Mouse (Mus musculus) thymus, postnatal 0 days (tissue): ENCODE data around the gene Wscd2. TPM values are rescaled to one million over a fixed set of nuclear protein-coding genes. Genes with fewer than 3 reads are reported as not detected.

Source experiments
- DNase-seq: peaks from one replicate; pipeline ENCODE4 v3.0.0-alpha.2; 2015; ENCODE audit warnings: low spot score
- polyA plus RNA-seq: library from polyadenylated mRNA; unstranded; fragments of >200 nt; fragmentation: Nextera tagmentation; extraction: Ambion mirVana; gene quantifications from 2 replicates; pipeline ENCODE4 v1.2.1, GENCODE M21; 2015

Wscd2 gene
- polyA plus RNA-seq: 0.10 and 0.23 TPM in 2 replicates

DNA sequence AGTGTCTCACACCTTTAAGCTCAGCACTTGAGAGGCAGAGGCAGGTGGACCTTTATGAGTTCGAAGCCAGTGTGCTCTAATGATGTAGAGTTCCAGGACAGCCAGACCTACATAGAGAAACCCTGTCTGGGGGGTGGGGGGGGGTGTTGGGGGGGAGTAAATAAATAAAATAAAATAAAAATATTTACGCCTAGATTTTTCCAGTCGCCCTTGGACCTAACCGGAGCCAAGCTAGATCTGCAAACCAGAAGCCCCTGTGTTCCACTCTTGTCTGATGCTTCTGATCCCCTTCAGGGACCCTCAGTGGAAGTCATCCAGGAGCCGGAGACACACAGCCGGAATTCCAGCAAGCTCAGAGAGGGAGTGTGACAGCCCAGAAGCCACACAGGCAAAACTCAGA lies at the start of gene Wscd2:
Wscd2 (plus strand) TSS at position 301 of the 400 bp plus-strand sequence.
- no peak for DNase-seq

GRCm38 (mm10) chr5:113442180-113442579 lies 48.0 kb upstream of the Wscd2 start:
- DNase-seq: no peak

GRCm38 (mm10) chr5:113448023-113448734 lies 42.0 kb upstream of the Wscd2 start:
- no peak for DNase-seq

DNA sequence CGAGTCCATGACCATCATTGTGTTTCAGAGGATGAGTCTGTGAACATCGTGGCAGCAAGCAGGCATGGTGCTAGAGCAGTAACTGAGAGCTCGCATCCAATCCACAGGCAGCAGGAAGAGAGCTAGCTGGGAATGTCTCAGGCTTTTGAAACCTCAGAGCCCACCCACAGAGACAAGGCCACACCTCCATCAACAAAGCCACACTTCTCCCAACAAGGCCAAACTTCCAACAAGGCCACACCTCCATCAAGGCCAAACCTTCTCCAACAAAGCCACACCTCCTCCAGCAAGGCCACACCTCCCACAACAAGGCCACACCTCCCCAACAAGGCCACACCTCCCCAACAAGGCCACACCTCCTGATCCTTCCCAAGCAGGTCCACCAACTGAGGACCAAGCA lies 40.8 kb upstream of the Wscd2 start:
- DNase-seq: no peak

DNA sequence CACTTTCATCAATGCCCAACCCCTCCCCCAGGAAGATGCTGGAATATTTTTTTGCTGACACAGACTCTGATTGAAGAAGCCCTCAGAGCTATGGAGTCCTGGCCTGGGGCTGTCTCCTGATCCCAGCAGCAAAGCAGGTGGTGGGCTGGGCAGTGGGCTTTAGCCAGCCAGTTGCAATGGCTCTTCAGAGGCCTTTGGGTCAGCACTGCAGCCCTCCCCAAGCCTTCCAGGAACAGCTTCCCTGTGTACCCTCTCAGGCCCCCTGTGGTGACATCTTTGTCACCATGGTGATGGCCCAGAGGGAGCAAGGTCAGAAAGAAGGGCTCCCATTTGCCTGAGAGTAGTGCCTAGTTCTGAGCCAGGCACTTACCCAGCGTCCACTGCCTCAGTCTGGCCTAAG lies 37.4 kb upstream of the Wscd2 start:
- no peak for DNase-seq

- DNase-seq: no peak
Observed at GRCm38 (mm10) chr5:113453356-113453755, 36.8 kb upstream of the Wscd2 start.

DNA sequence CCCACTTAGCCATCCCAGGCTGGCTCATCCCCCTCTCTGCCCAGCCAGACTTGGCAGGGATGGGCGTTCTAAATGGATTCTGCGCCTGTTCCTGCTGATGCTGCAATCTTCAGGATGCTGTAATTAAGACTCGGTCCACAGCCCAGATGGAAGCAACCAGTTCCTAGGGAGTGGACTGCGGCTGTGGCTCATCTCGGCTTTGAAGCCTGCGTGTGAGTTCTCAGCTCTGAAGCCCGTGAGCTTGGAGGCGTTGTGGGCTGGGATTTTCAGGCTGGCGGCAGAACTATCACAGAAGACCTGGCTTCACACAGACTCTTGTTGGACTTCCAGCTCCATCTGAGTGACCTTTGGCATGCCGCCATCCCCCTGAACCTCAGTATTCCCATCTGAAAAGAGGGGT lies 34.1 kb upstream of the Wscd2 start:
- DNase-seq: no peak

- DNase-seq: no peak
Observed at GRCm38 (mm10) chr5:113456756-113457155, 33.4 kb upstream of the Wscd2 start.

DNA sequence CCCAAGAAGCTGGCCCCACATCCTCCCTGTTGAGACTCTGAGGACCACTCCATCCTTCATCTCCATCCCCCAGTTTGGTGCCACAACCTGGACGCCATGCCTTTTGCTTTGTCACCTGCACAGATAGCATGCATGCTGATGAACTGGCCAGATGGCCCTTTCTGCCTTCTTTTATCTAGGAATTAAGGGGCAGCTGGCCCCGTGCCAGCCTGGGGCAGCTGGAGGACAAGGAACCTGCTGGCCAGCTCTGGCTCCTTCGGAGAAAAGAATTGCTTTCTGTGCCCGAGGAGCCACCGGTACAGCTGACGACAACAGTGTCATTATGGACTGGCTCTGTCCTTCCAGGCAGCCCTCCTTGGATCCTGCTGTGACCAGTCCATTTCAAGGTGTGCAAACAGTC lies 32.9 kb upstream of the Wscd2 start:
- DNase-seq: no peak

GRCm38 (mm10) chr5:113459942-113460341 lies 30.2 kb upstream of the Wscd2 start:
- DNase-seq: no peak

DNA sequence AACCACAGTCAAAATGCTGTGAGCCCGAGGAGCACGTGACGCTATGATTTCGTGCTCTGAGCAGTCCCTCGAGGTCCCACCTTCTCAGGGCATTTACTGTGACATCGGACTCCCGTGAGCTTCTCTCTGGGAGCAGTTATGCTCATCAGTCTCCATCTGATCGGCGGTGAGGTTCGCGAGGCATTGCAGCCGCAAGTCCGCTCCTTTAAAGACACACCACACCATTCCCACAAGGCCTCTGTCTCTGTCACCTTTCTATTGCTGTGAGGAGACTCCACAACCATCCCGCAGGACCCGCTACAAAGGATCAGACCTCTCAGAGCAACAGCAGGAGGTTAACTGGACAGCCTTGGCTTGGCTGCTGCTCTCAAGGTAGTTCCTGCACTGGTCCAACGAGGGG lies 28.6 kb upstream of the Wscd2 start:
- DNase-seq: no peak

DNA sequence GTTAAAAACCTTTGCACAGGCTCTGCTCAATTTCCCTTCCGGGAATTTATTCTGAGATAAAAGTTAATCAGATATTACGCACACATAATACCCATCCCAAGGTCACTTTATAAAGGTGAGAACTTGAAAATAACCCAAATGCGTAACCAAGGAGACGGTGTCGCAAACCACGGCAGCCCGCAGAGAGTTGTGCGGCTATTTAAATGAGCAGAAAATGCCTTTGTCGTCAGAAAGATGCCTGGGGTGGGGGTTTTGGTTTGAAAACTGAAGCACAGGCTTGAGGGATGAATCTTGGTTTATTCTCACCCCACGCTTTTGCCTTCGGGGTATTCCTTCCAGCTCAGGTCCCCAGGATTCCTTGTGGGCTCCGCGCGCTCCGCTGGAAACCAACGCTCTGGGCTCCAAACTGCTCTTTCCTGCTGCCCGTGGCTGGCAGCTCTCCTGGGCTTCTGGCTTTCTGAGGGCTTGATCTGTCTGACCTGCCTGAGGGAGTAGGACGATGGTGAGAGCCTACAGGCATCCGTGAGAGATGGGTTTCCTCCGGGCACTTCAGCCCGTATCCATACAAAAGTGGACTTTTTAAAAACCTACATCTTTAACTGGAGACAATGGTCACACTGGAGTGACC lies 28.0 kb upstream of the Wscd2 start:
- no peak for DNase-seq

DNA sequence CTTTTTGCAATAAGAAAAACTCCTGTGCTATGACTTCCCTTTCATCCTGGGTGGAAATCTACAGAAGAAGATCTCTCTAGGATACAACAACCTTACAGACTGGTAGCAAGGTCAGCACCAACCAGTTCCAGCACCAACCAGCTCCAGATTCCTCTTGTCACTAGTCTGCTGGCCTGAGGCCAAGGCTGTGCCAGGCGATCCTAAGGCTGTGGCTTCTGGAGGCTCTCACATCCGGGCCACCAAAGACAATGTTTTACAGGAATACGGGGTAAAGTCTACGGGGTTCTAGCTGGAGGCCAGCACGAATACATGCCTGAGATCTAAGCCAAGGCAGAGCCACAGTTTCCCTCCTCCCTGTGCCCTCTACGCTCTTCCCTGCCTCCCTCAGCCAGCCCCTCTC lies 25.4 kb upstream of the Wscd2 start:
- DNase-seq: no peak

- no peak for DNase-seq
Observed at GRCm38 (mm10) chr5:113466536-113466935, 23.6 kb upstream of the Wscd2 start.

DNA sequence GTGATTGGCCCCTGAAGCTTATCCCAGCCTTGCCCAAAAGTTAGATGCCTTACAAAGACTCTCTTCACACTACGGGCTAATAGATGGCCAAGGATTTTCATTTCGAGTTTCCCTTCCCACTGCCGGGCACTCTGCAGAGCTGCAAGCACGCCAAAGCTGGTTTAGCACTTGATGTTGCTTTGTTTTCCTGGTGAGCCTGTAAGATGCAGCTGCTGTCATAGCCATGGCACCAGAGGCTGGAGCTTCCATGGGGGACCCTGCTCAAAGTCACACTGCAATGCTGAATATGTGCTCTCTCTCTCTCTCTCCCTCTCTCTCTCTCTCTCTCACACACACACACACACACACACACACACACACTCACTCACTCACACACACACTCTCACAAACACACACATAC lies 23.1 kb upstream of the Wscd2 start:
- DNase-seq: no peak

- no peak for DNase-seq
Observed at GRCm38 (mm10) chr5:113467765-113468164, 22.4 kb upstream of the Wscd2 start.

GRCm38 (mm10) chr5:113468625-113469024 lies 21.5 kb upstream of the Wscd2 start:
- no peak for DNase-seq

GRCm38 (mm10) chr5:113469231-113469630 lies 20.9 kb upstream of the Wscd2 start:
- no peak for DNase-seq

GRCm38 (mm10) chr5:113469826-113470225 lies 20.3 kb upstream of the Wscd2 start:
- DNase-seq: no peak

DNA sequence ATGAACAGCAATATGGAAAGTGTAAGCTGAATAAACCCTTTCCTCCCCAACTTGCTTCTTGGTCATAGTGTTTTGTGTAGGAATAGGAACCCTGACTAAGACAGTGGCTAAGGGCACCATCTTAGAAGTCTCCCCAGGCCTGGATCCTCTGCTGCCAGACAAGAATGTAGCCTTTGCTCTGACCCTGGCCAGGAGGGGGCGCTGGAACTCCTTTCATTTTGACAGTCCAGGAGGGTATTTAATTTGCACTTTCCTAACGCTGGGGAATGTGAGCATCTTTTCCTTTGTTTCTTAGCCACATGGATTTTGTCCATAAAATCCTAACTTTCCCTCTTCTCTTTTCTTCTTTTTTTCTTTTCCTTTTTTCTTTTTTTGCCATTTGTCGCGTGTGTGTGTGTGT lies 18.7 kb upstream of the Wscd2 start:
- peak; percentile 45 for DNase-seq

DNA sequence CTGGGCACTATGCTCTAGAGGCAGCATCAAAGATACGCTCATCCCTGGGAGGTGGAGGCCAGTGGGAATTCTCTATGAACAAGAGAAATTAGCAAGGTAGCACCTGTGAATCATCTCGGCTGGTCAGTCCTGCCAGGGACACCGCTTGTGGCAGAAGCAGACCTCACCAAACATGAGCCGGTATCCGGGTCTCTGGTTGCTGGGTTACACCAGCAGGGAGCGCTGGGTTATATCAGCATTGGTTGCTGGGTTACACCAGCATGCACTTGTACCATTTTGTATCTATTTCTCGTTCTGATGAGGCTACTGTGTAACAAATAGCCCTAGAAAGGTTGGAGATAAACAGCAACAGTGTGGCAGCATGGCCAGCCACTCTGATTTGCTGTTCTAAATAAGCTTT lies 17.8 kb upstream of the Wscd2 start:
- DNase-seq: no peak

GRCm38 (mm10) chr5:113476816-113477215 lies 13.3 kb upstream of the Wscd2 start:
- no peak for DNase-seq

DNA sequence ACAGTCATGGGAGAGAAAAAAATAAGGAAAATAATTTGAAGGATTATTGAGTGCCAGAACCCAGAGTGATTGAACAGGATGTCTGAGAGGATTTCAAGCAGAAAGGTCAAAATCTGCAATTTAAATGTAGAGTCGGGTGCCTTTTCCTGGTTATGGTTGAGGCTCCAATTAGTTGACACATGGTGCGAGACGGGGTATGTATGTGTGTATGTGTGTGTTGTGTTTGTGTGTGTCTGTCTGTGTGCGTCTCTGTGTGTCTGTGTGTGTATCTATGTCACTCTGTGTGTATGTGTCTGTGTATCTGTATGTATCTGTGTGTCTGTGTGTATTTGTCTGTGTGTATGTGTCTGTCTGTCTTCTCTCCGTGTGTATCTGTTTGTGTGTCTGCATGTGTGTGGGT lies 11.1 kb upstream of the Wscd2 start:
- no peak for DNase-seq
